10 mouse cellular contexts compared by ENCODE assay signal in genomic region chr12:103205561-103205960, GRCm38 (mm10). TPM values are rescaled to one million over a fixed set of nuclear protein-coding genes. Genes with fewer than 3 reads are reported as not detected.
DNase-seq lines count a peak whose midpoint lies in the region; ATAC-seq and TF ChIP-seq lines count a peak whose summit lies in the region.
"Had no signal": no experiment of that assay in that cellular context is flagged by ENCODE, and none has a peak within 500 bp of the region (broad histone marks: within the 10 kb centered on the region; RNA-seq: fewer than 3 reads in every experiment).

No protein-coding gene starts in this region.

- no peaks in the 10 kb centered on the region for H3K9me3 ChIP-seq in midbrain, postnatal 0 days (ENCODE audit: low read length)
- no peaks in the 10 kb centered on the region for H3K9me3 ChIP-seq in midbrain, embryonic 11.5 days (ENCODE audit: control insufficient read depth, low read length)
- H3K9me3 ChIP-seq in embryonic facial prominence, embryonic 10.5 days = no peaks in the 10 kb centered on the region

- ATAC-seq in midbrain, postnatal 0 days (ENCODE audit: low FRiP score) = no peak
- no peak for ATAC-seq in midbrain, embryonic 11.5 days (ENCODE audit: low FRiP score)

- no peak for TF ChIP-seq CTCF in midbrain, postnatal 0 days (IDR thresholded peaks at IDR 0.05)

- H3K4me3 ChIP-seq in midbrain, postnatal 0 days (ENCODE audit: low read depth, low read length) = no peak overlapping the region
- no peak overlapping the region for H3K4me3 ChIP-seq in midbrain, embryonic 11.5 days (ENCODE audit: low read depth, low read length)
- no peak overlapping the region for H3K4me3 ChIP-seq in embryonic facial prominence, embryonic 10.5 days

- H3K36me3 ChIP-seq in midbrain, postnatal 0 days (ENCODE audit: insufficient read depth, low read length) = no peaks in the 10 kb centered on the region
- no peaks in the 10 kb centered on the region for H3K36me3 ChIP-seq in midbrain, embryonic 11.5 days (ENCODE audit: control insufficient read depth, insufficient read depth, low read length)
- H3K36me3 ChIP-seq in embryonic facial prominence, embryonic 10.5 days (replicated peaks) = no peaks in the 10 kb centered on the region

- no peaks in the 10 kb centered on the region for H3K27me3 ChIP-seq in midbrain, postnatal 0 days (ENCODE audit: insufficient read depth, low read length)
- H3K27me3 ChIP-seq in midbrain, embryonic 11.5 days (ENCODE audit: control insufficient read depth, insufficient read depth, low read length) = no peaks in the 10 kb centered on the region
- H3K27me3 ChIP-seq in embryonic facial prominence, embryonic 10.5 days (replicated peaks; ENCODE audit: low read depth, poor library complexity, severe bottlenecking) = no peaks in the 10 kb centered on the region

- H3K9ac ChIP-seq in midbrain, postnatal 0 days (replicated peaks; ENCODE audit: low read length, poor library complexity, severe bottlenecking) = no peak overlapping the region
- no peak overlapping the region for H3K9ac ChIP-seq in midbrain, embryonic 11.5 days (ENCODE audit: low read length)

- H3K4me1 ChIP-seq in midbrain, postnatal 0 days (ENCODE audit: insufficient read depth, low read length) = no peaks in the 10 kb centered on the region; the same call in 1 of the 2 replicates
- H3K4me1 ChIP-seq in midbrain, embryonic 11.5 days (ENCODE audit: control insufficient read depth, insufficient read depth, low read length) = peaks cover 13% of the 10 kb centered on the region
- peaks cover 18% of the 10 kb centered on the region for H3K4me1 ChIP-seq in embryonic facial prominence, embryonic 10.5 days

- WGBS in midbrain, postnatal 0 days = 77% methylated on average over 7 of the region's 7 CpGs
- WGBS in midbrain, embryonic 11.5 days = 82% methylated on average over 7 of the region's 7 CpGs
- 79% methylated on average over 7 of the region's 7 CpGs for WGBS in embryonic facial prominence, embryonic 10.5 days

- no peak overlapping the region for H3K27ac ChIP-seq in midbrain, postnatal 0 days (ENCODE audit: low read depth, low read length)
- no peak overlapping the region for H3K27ac ChIP-seq in midbrain, embryonic 11.5 days (ENCODE audit: low read depth, low read length)
- H3K27ac ChIP-seq in embryonic facial prominence, embryonic 10.5 days (replicated peaks) = no peak overlapping the region

- DNase-seq in midbrain, postnatal 0 days (ENCODE audit: low spot score) = peak; percentile 58
- DNase-seq in midbrain, embryonic 11.5 days (ENCODE audit: low spot score, missing footprints) = no peak
- peak; percentile 53 for DNase-seq in adrenal gland, postnatal 25 days
- DNase-seq in cerebellum, adult 9-11 months = peak; percentile 66
- DNase-seq in skeletal muscle tissue, adult 2 months (ENCODE audit: low read depth, low spot score) = peak; percentile 46
- DNase-seq in heart, adult 8-10 months (ENCODE audit: low spot score) = no peak
- DNase-seq in embryonic facial prominence, embryonic 10.5 days (ENCODE audit: low spot score) = no peak
- DNase-seq: kidney, postnatal 10 days; thymus, postnatal 14 days had no signal

- no peak overlapping the region for H3K4me2 ChIP-seq in midbrain, postnatal 0 days (ENCODE audit: low read depth, low read length, poor library complexity, severe bottlenecking)
- H3K4me2 ChIP-seq in midbrain, embryonic 11.5 days = no peak overlapping the region

RNA-seq across cellular contexts. Expression of gene Prima1, which starts 36.4 kb away (rescaled TPM):
- total RNA-seq in midbrain, postnatal 0 days (2014; rRNA removed) = 0.44 and 2.3 TPM in 2 replicates
- polyA plus RNA-seq in midbrain, postnatal 0 days (2015; fragmentation: Nextera tagmentation; extraction: Ambion mirVana) = 0.46 and 1.2 TPM in 2 replicates
- polyA plus RNA-seq in midbrain, embryonic 11.5 days (2014; fragmentation: Nextera tagmentation; extraction: Ambion mirVana) = 2.0 and 2.3 TPM in 2 replicates
- 1.4 and 1.8 TPM in 2 replicates for total RNA-seq in adrenal gland, postnatal 25 days (2021)
- under 1 TPM in 2 of 4 experiments, not detected in 2; 0.41 to 0.84 TPM for total RNA-seq in heart, adult 8-10 months (2022)
- 0.44 and 0.52 TPM in 2 replicates for polyA plus RNA-seq in embryonic facial prominence, embryonic 10.5 days (2016; fragmentation: Nextera tagmentation; extraction: Ambion mirVana)
- polyA plus RNA-seq: liver, embryonic 16.5 days had no signal

Comparison
In these comparisons a context has a peak if more than half of its experiments do, and no peak if none do; other contexts are left out.
1. DNase-seq: peak in midbrain, postnatal 0 days (single experiment), adrenal gland, postnatal 25 days (single experiment), cerebellum, adult 9-11 months (single experiment) and skeletal muscle tissue, adult 2 months (single experiment); none in midbrain, embryonic 11.5 days (single experiment), heart, adult 8-10 months (single experiment) and embryonic facial prominence, embryonic 10.5 days (single experiment).